Mouse (Mus musculus): ENCODE data around the gene Gga3.

- no peak for TF ChIP-seq POLR2A (IDR thresholded peaks at IDR 0.05; ENCODE audit: extremely low read depth, insufficient read depth, low read length)
- no peak for TF ChIP-seq CTCF (IDR thresholded peaks at IDR 0.05; ENCODE audit: low read depth, low read length)
Observed at GRCm38 (mm10) chr11:115606733-115607132, 2.9 kb upstream of the Gga3 start.

Measured in liver, adult 2 months (tissue).